Mouse (Mus musculus): ENCODE results near the gene Osbpl8. TPM values are rescaled to one million over a fixed set of nuclear protein-coding genes. Genes with fewer than 3 reads are reported as not detected.

The Osbpl8 gene
- 63.2 TPM for polyA plus RNA-seq (2015; fragmentation: Illumina TruSeq; extraction: RNeasy Lipid Tissue Mini Kit (QIAGEN cat#74804); ENCODE audit: insufficient read depth, low replicate concordance)

DNA sequence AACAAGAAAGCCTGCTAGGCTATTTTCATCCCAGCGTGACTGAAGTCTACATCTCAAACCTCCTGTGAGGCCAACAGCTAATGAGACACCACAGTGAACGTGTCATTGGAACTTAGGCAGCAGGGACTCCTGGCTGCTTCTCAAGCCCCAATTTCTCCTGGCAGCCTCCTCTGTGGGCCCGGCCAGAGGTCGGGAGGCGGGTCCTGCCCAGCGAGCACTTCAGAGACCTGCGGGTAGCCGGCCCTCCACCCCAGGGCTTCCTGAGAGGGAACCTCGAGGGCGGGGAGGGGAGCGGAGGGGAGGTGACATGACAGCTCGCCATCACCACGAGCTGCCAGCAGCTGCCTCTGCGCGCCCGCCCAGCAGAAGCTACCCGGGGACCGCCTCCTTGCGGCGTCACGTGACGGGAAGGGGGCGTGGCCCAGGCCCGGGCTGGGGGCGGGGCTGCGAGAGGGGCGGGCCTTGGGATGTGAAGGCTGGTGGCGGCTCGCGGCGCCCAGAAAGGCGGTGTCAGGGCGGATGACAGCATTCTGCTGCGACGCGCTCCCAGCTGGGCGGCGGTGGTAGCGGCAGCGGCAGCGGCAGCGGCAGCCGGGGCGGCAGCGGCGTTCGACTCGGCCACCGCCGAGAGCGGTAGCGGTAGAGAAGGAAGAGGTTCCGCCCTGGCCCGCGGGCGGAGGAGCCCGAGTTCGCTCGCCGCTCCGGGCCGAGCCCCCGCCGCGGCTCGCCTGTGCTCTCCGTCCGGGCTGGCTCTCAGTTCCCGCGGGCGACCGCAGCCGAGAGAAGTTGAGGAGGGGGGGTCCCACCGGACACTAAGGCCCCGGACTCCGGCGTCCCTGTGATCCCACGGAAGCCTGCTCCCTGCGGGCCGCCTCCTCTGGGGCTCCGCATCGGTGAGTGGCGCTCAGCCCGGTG is at the start of gene Osbpl8:
Osbpl8 (plus strand) TSS at position 449 of the 915 bp plus-strand sequence.

DNA sequence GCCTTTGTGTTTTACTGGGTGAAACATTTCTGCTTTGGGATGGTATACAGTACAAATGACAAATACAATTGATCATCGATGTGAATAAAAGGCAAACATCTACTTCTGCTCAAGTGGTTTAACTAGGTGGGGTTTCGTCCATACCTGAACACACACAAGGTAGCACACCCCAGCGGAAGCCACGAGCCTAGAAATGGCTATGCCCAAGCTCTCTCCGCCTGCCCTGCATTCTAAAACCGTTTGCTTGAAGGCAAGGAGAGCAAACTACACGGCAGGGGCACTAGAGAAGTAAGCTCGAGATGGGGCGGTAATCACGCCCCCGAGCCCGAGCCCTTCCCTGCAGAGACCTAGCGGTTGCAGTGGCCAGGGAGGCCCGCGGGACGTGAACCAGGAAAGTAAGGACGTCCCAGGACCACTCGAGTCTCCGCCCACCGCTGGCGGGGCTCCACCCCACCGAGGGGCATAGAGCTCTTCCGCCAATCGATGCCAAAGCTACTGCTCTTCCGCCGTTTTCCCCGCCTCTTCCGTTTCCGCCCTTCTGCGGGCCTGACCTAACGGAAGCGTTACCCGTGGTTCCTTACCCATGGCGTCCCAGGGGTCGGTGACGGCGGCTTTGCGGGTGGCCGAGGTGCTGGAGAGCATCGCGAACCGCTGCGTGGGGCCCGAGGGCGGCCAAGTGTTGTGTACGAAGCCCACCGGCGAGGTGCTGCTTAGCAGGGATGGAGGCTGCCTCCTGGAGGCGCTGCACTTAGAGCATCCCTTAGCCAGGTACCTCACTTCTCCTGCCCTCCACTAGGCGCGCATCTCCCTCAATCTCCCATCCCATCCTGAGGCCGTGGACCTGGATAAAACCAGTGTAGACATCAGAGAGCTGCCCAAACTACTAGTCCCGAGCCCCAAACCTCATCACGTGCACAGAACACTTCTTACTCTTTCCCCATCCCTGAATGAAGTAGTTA is 133.9 kb downstream of the Osbpl8 start, which contains the start of gene Bbs10:
Bbs10 (plus strand) TSS at position 540 of the 959 bp plus-strand sequence.

Other genes starting within 250 kb of the Osbpl8 start
- gene Csrp2, start 245.0 kb upstream of the Osbpl8 start, polyA plus RNA-seq (2015; fragmentation: Illumina TruSeq; extraction: RNeasy Lipid Tissue Mini Kit (QIAGEN cat#74804); ENCODE audit: insufficient read depth, low replicate concordance) = 22.5 TPM
- 53.5 TPM for gene Zdhhc17, start 154.6 kb upstream of the Osbpl8 start, polyA plus RNA-seq (2015; fragmentation: Illumina TruSeq; extraction: RNeasy Lipid Tissue Mini Kit (QIAGEN cat#74804); ENCODE audit: insufficient read depth, low replicate concordance)
- gene Bbs10, start 133.9 kb downstream of the Osbpl8 start, polyA plus RNA-seq (2015; fragmentation: Illumina TruSeq; extraction: RNeasy Lipid Tissue Mini Kit (QIAGEN cat#74804); ENCODE audit: insufficient read depth, low replicate concordance) = 5.4 TPM